Mouse (Mus musculus) G1E (cell line): ENCODE results near the gene 2510009E07Rik. TPM values are rescaled to one million over a fixed set of nuclear protein-coding genes. Genes with fewer than 3 reads are reported as not detected.

ENCODE experiments used
- ATAC-seq: 2 replicates; pipeline ENCODE4 v1.8.0; 2016; ENCODE audit warnings: mild to moderate bottlenecking; ENCODE audit not compliant: insufficient number of reproducible peaks, poor library complexity, low FRiP score, severe bottlenecking; ENCODE audit errors: extremely low read depth
- DNase-seq: peaks from one replicate; pipeline ENCODE4 v3.0.0; 2012; ENCODE audit warnings: low spot score
- H3K27me3 ChIP-seq: 2 replicates; pipeline ENCODE4 v1.6.1; 2012; ENCODE audit warnings: mild to moderate bottlenecking, low read length, inconsistent platforms; ENCODE audit not compliant: insufficient read depth
- H3K36me3 ChIP-seq: replicated peaks from 2 replicates; pipeline ENCODE3; 2012; ENCODE audit warnings: mild to moderate bottlenecking, inconsistent platforms
- H3K4me1 ChIP-seq: 2 replicates; pipeline ENCODE4 v1.6.1; 2012; ENCODE audit warnings: low read depth, low read length, inconsistent platforms, mixed read lengths; ENCODE audit not compliant: insufficient read depth
- H3K4me3 ChIP-seq: 2 replicates; pipeline ENCODE4 v1.5.1; 2012; ENCODE audit warnings: low read depth, mild to moderate bottlenecking, inconsistent platforms, low read length, moderate library complexity, mixed read lengths
- H3K9me3 ChIP-seq: replicated peaks from 2 replicates; pipeline ENCODE4 v1.6.1; 2012; ENCODE audit warnings: inconsistent platforms
- CTCF ChIP-seq: IDR thresholded peaks from 2 replicates; pipeline ENCODE4 v1.5.1; 2012; ENCODE audit warnings: low read depth, low read length, inconsistent platforms, mixed read lengths
- GATA1 ChIP-seq: IDR thresholded peaks from 2 replicates; pipeline ENCODE4 v1.6.1; 2012; ENCODE audit warnings: borderline replicate concordance, low read length, inconsistent platforms, mixed read lengths
- GATA2 ChIP-seq: IDR thresholded peaks from 2 replicates; pipeline ENCODE4 v1.6.1; 2012; ENCODE audit warnings: low read depth, low read length, inconsistent platforms, borderline replicate concordance
- POLR2AphosphoS5 ChIP-seq: IDR thresholded peaks from 2 replicates; pipeline ENCODE4 v1.6.1; 2012; ENCODE audit warnings: low read depth, low read length, inconsistent platforms; ENCODE audit not compliant: insufficient replicate concordance
- TAL1 ChIP-seq: conservative IDR thresholded peaks from 2 replicates; pipeline ENCODE4 v1.6.1; 2012; ENCODE audit warnings: low read depth, low read length, inconsistent platforms, mixed read lengths
- polyA plus RNA-seq: library from polyadenylated mRNA; stranded (reverse); fragments of >175 nt; gene quantifications from 2 replicates; pipeline ENCODE4 v1.2.3, GENCODE M21; 2012
- total RNA-seq, 2 experiments: library from RNA; stranded (forward) in 1 of 2; stranded (reverse) in 1 of 2; fragments of 200-1000 nt in 1 of 2; fragments of >200 nt in 1 of 2; fragmentation: Nextera tagmentation in 1 of 2; gene quantifications; 2 replicates each; pipeline ENCODE4 v1.2.3; 2014 to 2017

The 2510009E07Rik gene
- total and polyA plus RNA-seq, 3 experiments, result 0.27 TPM; not detected in 2

- H3K36me3 ChIP-seq, result peaks cover 9% of the 10 kb centered on the region
- no peak for TF ChIP-seq POLR2AphosphoS5
- no peak for TF ChIP-seq GATA1
- TF ChIP-seq TAL1, result no peak
- TF ChIP-seq CTCF, result no peak
- DNase-seq, result no peak
- no peaks in the 10 kb centered on the region for H3K9me3 ChIP-seq
- H3K27me3 ChIP-seq, result no peaks in the 10 kb centered on the region
- ATAC-seq, result no peak
- H3K4me3 ChIP-seq, result no peak overlapping the region
- H3K4me1 ChIP-seq, result no peaks in the 10 kb centered on the region
Observed at GRCm38 (mm10) chr16:21606249-21607020, 88.0 kb downstream of the 2510009E07Rik start.

GRCm38 (mm10) chr16:21604354-21604753 is 90.1 kb downstream of the 2510009E07Rik start:
- ATAC-seq, result no peak
- Histone ChIP-seq H3K4me3 (no peak overlapping the region), H3K4me1 (no peaks in the 10 kb centered on the region), H3K27me3 (no peaks in the 10 kb centered on the region), H3K9me3 (no peaks in the 10 kb centered on the region), H3K36me3 (peaks cover 9% of the 10 kb centered on the region)
- TF ChIP-seq POLR2AphosphoS5 (no peak), CTCF (no peak), GATA2 (no peak), GATA1 (no peak), TAL1 (no peak)
- no peak for DNase-seq

Other genes starting within 250 kb of the 2510009E07Rik start
- not detected in 2 replicates for gene Ehhadh, start 93.1 kb upstream of the 2510009E07Rik start, total RNA-seq (2014; fragmentation: Nextera tagmentation)
- gene Ehhadh, start 93.1 kb upstream of the 2510009E07Rik start, total RNA-seq (2017), result 0.11 TPM in 1 of 2 replicates, not detected in the other
- gene Ehhadh, start 93.1 kb upstream of the 2510009E07Rik start, polyA plus RNA-seq, result 0.01 TPM in 1 of 2 replicates, not detected in the other
- 0.45 and 0.68 TPM in 2 replicates for gene Map3k13, start 99.7 kb upstream of the 2510009E07Rik start, total RNA-seq (2014; fragmentation: Nextera tagmentation)
- 0.12 and 0.16 TPM in 2 replicates for gene Map3k13, start 99.7 kb upstream of the 2510009E07Rik start, total RNA-seq (2017)
- gene Map3k13, start 99.7 kb upstream of the 2510009E07Rik start, polyA plus RNA-seq, result 0.01 TPM in 2 replicates